Mouse (Mus musculus) cortical plate, adult 2 months (tissue): Measurements from ENCODE around the gene Kdm2b.

Experiments used
- CTCF ChIP-seq: fragments of 200-500 bp; IDR thresholded peaks from 2 replicates; pipeline ENCODE4 v1.5.1; 2011; ENCODE audit warnings: mild to moderate bottlenecking, control low read depth, low read length; ENCODE audit not compliant: insufficient read depth; ENCODE audit errors: extremely low read depth
- POLR2A ChIP-seq: fragments of 200-500 bp; IDR thresholded peaks from 2 replicates; pipeline ENCODE4 v1.6.1; 2011; ENCODE audit warnings: mild to moderate bottlenecking, low read length, control low read depth; ENCODE audit not compliant: insufficient read depth; ENCODE audit errors: extremely low read depth

DNA sequence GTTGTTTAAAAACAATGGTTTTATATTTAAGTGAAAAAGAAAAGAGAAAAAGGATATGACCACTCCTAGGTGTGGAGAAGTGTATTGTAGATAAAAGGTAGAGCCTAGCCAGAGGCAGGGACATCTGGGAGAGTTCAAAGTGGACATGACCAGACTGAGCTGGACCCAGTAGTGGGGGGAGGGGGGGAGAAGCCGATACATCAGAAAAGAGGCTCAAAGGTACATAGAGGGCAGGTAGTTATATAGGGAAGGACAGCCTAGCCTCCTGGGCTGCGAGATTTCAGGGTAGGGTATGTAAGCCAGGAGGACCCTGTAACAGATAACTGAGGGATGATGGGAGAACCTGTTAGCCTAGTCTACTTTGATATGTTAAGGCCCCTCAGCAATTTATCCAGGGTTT is 137.0 kb downstream of the Kdm2b start:
- TF ChIP-seq CTCF = no peak
- TF ChIP-seq POLR2A = no peak
